Mouse (Mus musculus): Measurements from ENCODE around the gene Apol11b.
"Not testable (repeated sequence)": the region's sequence is repeated elsewhere in the genome, so short reads cannot be mapped to it uniquely, and the experiment has no call there.

Gene Apol11b

DNA sequence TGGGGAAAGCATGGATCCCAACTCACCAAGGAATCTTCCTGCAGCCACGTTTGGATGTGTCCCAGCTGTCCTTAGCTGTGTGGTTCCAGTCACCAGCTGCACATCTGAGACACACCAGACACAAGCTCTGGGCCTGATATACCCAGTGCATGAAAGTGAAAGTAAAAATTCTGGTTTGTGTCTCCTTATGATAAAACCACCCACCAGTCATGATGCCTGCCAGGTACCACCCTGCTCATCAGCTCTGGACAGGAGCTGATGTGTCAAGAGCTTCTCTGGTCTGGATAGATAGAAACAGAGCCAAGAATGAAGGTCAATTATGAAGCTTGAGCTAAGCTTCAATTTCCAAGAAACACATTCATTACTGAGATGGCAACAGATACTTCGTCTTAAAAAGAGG lies at the start of gene Apol11b:
Gene Apol11b, minus strand, starts transcription at position 111 of the 400 bp plus-strand sequence.
- not testable (repeated sequence) for ATAC-seq (ENCODE audit: low TSS enrichment)

DNA sequence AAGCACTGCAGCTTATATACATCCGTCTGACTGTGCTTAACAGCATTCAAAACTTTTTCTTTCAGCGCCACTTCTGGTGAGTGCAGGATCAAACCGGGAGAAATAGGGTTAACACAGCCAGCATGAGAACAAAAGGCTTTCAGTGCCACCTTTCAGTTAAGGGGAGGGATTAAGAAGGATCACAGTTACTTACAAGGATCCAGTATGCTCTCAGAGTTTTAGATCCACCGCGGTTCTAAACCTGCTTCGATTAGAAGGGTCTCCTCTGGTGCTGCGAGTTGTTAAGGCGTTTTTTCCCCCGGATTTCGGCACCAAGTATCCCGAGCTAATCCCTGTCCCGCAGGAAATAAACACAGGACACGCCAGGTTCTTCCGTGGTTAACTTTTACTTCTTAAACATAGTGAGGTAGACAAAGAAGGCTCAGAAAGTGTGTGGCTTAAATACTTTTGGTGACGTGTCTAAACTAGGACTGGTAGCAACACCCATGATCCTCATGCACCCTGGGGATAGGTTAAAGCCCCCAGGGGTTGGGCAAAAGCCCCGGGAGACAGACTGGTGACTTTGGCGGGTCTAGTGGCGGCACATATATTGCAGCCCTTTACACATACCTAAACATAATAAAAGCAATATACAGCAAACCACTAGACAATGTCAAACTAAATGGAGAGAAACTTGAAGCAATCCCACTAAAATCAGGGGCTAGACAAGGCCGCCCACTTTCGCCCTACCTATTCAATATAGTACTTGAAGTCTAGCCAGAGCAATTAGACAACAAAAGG lies 48.6 kb upstream of the Apol11b start:
- not testable (repeated sequence) for ATAC-seq (ENCODE audit: low TSS enrichment)

DNA sequence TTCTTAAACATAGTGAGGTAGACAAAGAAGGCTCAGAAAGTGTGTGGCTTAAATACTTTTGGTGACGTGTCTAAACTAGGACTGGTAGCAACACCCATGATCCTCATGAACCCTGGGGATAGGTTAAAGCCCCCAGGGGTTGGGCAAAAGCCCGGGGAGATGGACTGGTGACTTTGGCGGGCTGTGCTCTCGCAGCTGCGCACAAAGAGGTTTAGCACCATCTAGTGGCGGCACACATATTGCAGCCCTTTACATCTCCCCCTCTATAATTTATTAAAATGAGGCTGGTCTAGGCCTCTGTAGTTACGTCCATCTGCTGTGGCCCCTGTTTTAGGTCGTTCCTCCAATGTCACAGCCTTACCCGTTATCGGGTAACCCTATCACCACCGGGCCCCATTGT lies 40.9 kb upstream of the Apol11b start:
- ATAC-seq (ENCODE audit: low TSS enrichment): not testable (repeated sequence)

- ATAC-seq (ENCODE audit: low TSS enrichment): not testable (repeated sequence)
These were observed 31.0 kb upstream of the Apol11b start for GRCm38 (mm10) chr15:77674081-77674480.

DNA sequence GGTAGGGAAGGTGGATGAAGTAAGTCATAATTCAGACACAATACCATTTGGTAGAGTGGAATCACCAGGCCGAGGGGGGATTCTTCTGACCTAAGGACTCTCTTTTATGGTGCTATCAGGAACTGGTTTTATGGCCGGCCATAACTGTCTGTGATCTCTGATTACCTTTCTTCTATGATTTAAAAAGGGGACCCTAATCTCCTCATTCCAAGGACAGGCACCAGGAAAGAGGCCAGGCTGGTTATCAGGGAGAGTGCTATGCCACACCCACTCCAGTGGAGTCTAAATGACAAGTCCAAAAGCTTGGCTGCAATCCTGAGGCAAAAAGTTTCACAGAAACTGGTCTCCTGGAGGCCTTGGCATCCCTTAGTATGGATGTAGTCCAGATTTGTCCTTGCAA lies 18.8 kb upstream of the Apol11b start:
- not testable (repeated sequence) for ATAC-seq (ENCODE audit: low TSS enrichment)

- ATAC-seq (ENCODE audit: low TSS enrichment): not testable (repeated sequence)
These were observed 16.7 kb upstream of the Apol11b start for GRCm38 (mm10) chr15:77659773-77660172.

- not testable (repeated sequence) for ATAC-seq (ENCODE audit: low TSS enrichment)
These were observed 8.1 kb upstream of the Apol11b start for GRCm38 (mm10) chr15:77651143-77651542.

- ATAC-seq (ENCODE audit: low TSS enrichment): not testable (repeated sequence)
These were observed 13.3 kb downstream of the Apol11b start for GRCm38 (mm10) chr15:77629822-77630221.

GRCm38 (mm10) chr15:77628647-77629046 lies 14.4 kb downstream of the Apol11b start:
- ATAC-seq (ENCODE audit: low TSS enrichment): not testable (repeated sequence)

GRCm38 (mm10) chr15:77626471-77626870 lies 16.6 kb downstream of the Apol11b start:
- ATAC-seq (ENCODE audit: low TSS enrichment): not testable (repeated sequence)

GRCm38 (mm10) chr15:77624710-77625109 lies 18.4 kb downstream of the Apol11b start:
- no peak for ATAC-seq (ENCODE audit: low TSS enrichment)

- no peak for ATAC-seq (ENCODE audit: low TSS enrichment)
These were observed 37.0 kb downstream of the Apol11b start for GRCm38 (mm10) chr15:77606069-77606468.

DNA sequence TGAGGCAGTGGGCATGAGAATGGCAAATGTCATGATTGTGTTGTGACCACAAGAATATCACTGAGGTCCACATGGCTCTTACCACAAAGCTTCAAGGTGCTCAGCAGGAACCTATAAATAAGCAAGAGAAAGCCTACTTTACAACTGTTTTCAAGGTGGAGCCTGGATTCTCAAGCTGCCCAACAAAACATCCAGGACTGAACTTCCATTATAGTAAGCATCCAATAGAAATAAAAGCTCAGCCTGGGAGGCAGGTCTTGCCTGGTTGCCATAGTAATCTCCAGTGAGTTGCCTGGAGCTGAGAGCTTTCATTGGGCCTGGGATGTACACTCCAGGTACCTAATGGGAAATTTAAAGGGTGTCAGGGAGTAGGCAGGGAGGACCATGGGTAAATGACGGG lies 44.1 kb downstream of the Apol11b start, which contains the start of gene Gm36245:
Gene Gm36245, plus strand, starts transcription at position 301 of the 400 bp plus-strand sequence.
- no peak for ATAC-seq (ENCODE audit: low TSS enrichment)

DNA sequence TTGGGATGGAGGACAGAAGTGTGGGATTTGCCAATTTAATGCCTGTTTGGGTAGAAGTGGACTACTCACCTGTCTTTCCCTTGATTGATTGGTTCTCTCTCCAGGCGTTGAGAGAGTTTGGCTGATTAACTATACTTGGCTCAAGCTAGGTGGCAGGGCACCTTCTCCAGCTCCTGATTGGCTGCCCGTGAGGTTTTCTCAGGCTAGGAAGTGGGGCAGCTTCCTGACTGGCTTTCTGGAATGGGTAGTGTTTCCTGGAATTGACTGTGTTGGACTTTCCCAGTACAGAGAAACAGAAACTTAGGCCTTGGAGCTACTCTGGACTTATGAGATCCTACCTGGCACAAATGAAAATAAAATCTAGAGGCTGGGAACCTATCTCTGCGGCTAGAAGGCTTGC lies 44.7 kb downstream of the Apol11b start:
- ATAC-seq (ENCODE audit: low TSS enrichment): no peak

DNA sequence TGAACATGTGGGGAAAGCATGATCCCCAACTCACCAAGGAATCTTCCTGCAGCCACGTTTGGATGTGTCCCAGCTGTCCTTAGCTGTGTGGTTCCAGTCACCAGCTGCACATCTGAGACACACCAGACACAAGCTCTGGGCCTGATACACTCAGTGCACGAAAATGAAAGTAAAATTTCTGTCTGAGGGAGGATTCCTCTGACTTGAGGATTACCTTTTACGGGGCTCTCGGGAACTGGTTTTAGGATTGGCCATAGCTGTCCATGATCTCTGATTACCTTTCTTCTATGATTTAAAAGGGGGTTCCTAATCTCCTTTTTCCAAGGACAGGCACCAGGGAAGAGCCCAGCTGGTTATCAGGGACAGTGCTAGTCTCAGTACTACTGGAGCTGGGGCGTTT lies 47.1 kb downstream of the Apol11b start, which contains the start of gene Apol10b:
Gene Apol10b, minus strand, starts transcription at position 165 of the 400 bp plus-strand sequence.
- ATAC-seq (ENCODE audit: low TSS enrichment): no peak

- no peak for ATAC-seq (ENCODE audit: low TSS enrichment)
These were observed 49.5 kb downstream of the Apol11b start for GRCm38 (mm10) chr15:77593557-77593956.

DNA sequence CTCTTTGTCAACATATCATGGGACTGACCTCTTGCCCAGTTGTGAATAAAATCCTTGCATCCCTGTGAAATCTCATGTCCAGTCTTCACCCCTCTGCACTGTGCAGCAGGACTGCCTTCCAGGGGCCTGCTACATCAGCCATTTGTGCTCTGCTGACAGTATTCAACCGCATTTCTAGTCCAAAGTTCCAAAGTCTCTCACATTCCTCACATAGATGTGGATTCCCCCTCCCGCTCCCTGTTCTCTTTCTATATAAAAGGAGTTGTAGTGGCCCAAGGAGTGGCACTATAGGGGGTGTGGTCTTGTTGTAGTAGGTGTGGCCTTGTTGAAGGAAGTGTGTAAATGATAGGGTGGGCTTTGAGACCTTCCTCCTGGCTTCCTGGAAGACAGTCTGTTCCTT lies 52.2 kb downstream of the Apol11b start:
- no peak for ATAC-seq (ENCODE audit: low TSS enrichment)

DNA sequence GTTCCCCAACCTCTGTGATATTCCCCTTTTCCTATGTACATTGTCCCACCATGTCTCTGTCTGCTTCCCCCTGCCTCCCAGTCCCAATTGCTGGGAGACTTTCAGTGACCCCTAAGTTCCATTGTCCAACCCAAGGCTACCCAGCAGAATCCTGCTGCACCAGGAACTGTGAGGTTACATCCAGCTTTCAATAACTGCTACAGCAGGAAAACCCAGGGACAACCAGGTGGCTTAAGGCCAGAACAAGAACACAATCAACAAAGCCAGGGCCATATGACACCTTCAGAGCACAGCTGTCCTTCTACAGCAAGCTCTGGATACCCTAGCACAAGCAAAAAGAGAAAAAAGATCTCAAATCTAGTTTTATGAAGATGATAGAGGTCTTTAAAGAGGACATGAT lies 54.1 kb downstream of the Apol11b start:
- ATAC-seq (ENCODE audit: low TSS enrichment): no peak

DNA sequence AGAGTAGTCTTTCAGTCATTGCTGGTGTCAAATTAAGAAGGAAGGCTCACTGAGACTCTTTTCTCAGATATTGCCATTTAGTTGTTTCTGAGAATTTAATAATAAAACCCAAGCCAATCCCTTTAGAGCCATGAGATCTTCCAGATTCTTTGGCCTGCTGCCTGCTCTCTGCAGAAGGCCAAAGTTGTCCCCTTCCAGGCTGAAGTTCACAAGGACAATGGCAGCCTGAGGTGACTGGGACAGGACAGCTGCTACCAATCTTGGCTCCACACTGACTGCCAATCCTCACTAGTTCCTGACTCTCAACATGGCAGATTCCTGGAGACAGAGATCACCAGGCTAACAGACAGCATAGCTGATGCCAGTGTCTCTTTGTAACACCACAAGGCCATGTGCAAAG lies 56.1 kb downstream of the Apol11b start:
- ATAC-seq (ENCODE audit: low TSS enrichment): no peak
